Mouse (Mus musculus) liver, adult 2 months (tissue): ENCODE measurements at regions not wholly inside any gene's neighbourhood (a gene's known extent, or its start where the extent isn't known, plus 50 kb on each side); places are given as distances from the start of the nearest gene placed in this dataset.

ENCODE experiments used
- DNase-seq: peaks from one replicate; pipeline ENCODE4 v3.0.0-alpha.2; 2011; ENCODE audit warnings: low read depth, low spot score; ENCODE audit errors: extremely low read depth
- H3K27ac ChIP-seq: fragments of 200-500 bp; replicated peaks from 2 replicates; pipeline ENCODE4 v1.5.1; 2012; ENCODE audit warnings: low read depth, mild to moderate bottlenecking, control low read depth, inconsistent platforms, low read length; ENCODE audit not compliant: insufficient read depth
- H3K27me3 ChIP-seq: fragments of 200-500 bp; 2 replicates; pipeline ENCODE4 v1.6.1; 2012; ENCODE audit warnings: mild to moderate bottlenecking, moderate library complexity, low read length, inconsistent platforms; ENCODE audit not compliant: control insufficient read depth, insufficient read depth
- H3K36me3 ChIP-seq: fragments of 200-500 bp; 2 replicates; pipeline ENCODE4 v1.6.1; 2012; ENCODE audit warnings: low read length, inconsistent platforms; ENCODE audit not compliant: control insufficient read depth, insufficient read depth
- H3K4me1 ChIP-seq: fragments of 200-500 bp; 2 replicates; pipeline ENCODE4 v1.6.1; 2011; ENCODE audit warnings: low read length; ENCODE audit not compliant: control insufficient read depth, insufficient read depth
- H3K4me3 ChIP-seq: fragments of 200-500 bp; 2 replicates; pipeline ENCODE4 v1.5.1; 2011; ENCODE audit warnings: low read depth, mild to moderate bottlenecking, control low read depth, low read length, moderate library complexity; ENCODE audit not compliant: insufficient read depth
- H3K79me2 ChIP-seq: fragments of 200-500 bp; 2 replicates; pipeline ENCODE4 v1.6.1; 2012; ENCODE audit warnings: inconsistent platforms, mild to moderate bottlenecking, low read length, moderate library complexity; ENCODE audit not compliant: control insufficient read depth, insufficient read depth
- H3K9ac ChIP-seq: fragments of 200-500 bp; 2 replicates; pipeline ENCODE4 v1.6.1; 2012; ENCODE audit warnings: low read depth, mild to moderate bottlenecking, control low read depth, inconsistent platforms, low read length
- CTCF ChIP-seq: fragments of 200-500 bp; IDR thresholded peaks from 2 replicates; pipeline ENCODE4 v1.5.1; 2011; ENCODE audit warnings: low read depth, low read length, control low read depth
- POLR2A ChIP-seq: fragments of 200-500 bp; IDR thresholded peaks from 2 replicates; pipeline ENCODE4 v1.6.1; 2011; ENCODE audit warnings: low read length, control low read depth; ENCODE audit not compliant: insufficient read depth; ENCODE audit errors: extremely low read depth
- WGBS: fragments of 180-500 bp; shearing (Covaris S2); methylation state at CpG from one replicate; pipeline ENCODE4 v1.1.7; 2018; 5-methylcytosine and 5-hydroxymethylcytosine counted together

DNA sequence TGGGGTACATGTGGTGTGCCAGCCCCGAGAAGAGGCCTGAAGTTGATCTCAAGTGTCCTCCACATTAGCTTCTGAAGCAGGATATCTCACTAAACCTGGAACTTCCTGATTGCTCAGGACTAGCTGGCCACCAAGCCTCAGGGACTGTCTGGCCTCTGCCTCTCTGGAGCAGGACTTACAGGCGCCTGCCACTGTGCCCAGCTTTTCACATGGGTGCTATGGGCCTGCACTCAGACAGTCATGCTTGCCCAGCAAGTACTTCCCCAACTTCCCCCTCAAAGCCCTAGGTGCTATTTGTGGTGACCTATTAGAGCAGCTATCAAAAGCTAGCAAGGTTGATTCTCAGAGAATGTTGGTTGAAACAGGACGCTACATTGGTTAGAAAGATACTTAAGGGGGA, 220.0 kb downstream of the CK137956 start:
- H3K27me3 ChIP-seq, result no peaks in the 10 kb centered on the region
- H3K9ac ChIP-seq, result no peak overlapping the region
- no peak overlapping the region for H3K4me3 ChIP-seq
- H3K36me3 ChIP-seq, result no peaks in the 10 kb centered on the region
- WGBS, result 81% methylated on average over 3 of the region's 3 CpGs
- no peak for DNase-seq
- no peaks in the 10 kb centered on the region for H3K79me2 ChIP-seq
- TF ChIP-seq CTCF (no peak), POLR2A (no peak)
- no peaks in the 10 kb centered on the region for H3K4me1 ChIP-seq
- H3K27ac ChIP-seq, result no peak overlapping the region

DNA sequence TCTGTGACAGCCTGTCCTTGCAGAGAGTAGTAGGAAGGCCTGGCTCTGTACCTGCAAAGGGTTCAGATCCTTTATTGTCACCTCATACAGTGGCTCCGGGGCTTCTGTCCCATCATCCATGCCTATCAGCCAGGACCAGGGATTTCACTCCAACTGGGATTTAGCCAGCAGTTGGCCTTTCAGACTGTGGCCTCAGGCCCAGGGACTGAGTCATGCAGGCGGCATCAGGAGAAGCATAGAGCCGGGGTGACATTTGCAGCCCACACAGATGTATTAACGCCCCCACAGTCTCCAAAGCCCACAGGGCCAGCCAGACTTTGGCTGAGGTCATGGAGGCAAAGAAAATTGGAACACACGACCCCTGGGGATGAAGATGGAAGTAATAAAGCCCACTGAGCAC, 222.9 kb downstream of the CK137956 start:
- WGBS, result 74% methylated on average over 5 of the region's 5 CpGs
- Histone ChIP-seq H3K27ac (no peak overlapping the region), H3K79me2 (no peaks in the 10 kb centered on the region), H3K4me3 (no peak overlapping the region), H3K36me3 (no peaks in the 10 kb centered on the region), H3K27me3 (no peaks in the 10 kb centered on the region), H3K9ac (no peak overlapping the region), H3K4me1 (no peaks in the 10 kb centered on the region)
- DNase-seq, result no peak
- TF ChIP-seq CTCF, result no peak
- TF ChIP-seq POLR2A, result no peak

DNA sequence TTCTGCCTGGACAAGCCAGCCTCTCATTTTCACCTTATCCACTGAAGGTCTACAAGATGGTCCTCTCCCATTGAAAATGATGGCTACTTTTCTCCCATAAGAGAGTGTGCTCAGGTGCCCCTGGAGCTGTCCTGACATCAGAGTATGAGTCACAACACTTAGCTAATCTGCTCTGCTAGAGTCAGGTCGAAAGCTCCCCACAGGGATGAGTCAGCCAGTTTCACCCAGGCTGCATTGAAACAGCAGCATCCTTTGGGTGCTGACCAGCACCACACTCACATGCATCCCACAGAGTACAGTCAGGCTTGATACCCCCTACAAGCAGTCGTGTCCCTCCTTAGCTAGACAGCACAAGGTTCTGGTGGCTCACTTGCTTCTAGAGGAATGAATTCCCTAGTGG, 234.0 kb downstream of the CK137956 start:
- Histone ChIP-seq H3K79me2 (no peaks in the 10 kb centered on the region), H3K27me3 (no peaks in the 10 kb centered on the region), H3K4me3 (no peak overlapping the region), H3K27ac (no peak overlapping the region), H3K4me1 (no peaks in the 10 kb centered on the region), H3K36me3 (no peaks in the 10 kb centered on the region), H3K9ac (no peak overlapping the region)
- TF ChIP-seq POLR2A, result no peak
- 59% methylated on average over 2 of the region's 2 CpGs for WGBS
- no peak for DNase-seq

DNA sequence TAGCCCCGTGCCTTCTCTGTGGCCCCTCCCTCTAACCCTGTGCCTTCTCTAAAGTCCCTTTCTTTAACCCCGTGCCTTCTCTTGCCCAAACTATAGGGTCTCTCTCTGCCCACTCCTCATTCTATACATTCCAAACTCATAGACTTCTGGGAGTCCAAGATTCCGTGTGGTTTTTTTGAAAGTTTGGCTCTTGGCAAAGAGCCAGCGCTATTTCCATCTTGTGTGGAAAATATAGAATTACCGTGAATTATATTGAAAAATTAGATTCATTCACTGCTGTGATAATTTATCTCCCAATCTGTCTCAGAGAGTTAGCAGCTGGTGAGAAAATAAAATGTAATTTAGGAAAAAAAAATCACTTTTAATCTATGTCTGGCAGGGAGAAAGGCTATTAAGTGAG, 234.6 kb downstream of the CK137956 start:
- Histone ChIP-seq H3K36me3 (no peaks in the 10 kb centered on the region), H3K4me3 (no peak overlapping the region), H3K27ac (no peak overlapping the region), H3K27me3 (no peaks in the 10 kb centered on the region), H3K4me1 (no peaks in the 10 kb centered on the region), H3K79me2 (no peaks in the 10 kb centered on the region), H3K9ac (no peak overlapping the region)
- DNase-seq, result no peak
- WGBS, result 67% methylated on average over 5 of the region's 5 CpGs
- TF ChIP-seq POLR2A (no peak), CTCF (no peak)

DNA sequence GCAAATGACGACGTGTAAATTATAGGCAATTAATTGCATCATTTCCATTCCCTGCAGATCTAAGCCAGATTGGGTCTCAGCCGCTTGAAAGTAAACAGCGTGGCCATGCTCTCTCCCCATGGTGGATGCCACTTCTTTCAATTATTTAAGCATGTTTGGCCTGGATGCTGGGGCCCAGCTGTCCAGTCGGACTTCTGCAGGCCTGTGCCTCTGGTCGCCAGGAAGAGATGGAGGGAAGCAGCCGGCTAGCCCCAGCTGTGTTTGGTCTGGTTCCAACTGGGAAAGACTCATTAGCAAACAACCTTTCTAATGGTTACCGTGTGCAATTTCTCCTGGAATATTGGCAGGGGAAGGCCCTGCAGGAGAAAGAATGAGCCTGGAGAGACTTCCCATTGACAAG, 236.1 kb downstream of the CK137956 start:
- H3K4me1 ChIP-seq, result no peaks in the 10 kb centered on the region
- WGBS, result 72% methylated on average over 8 of the region's 8 CpGs
- no peak overlapping the region for H3K9ac ChIP-seq
- no peaks in the 10 kb centered on the region for H3K36me3 ChIP-seq
- no peak overlapping the region for H3K27ac ChIP-seq
- TF ChIP-seq CTCF (no peak), POLR2A (no peak)
- no peaks in the 10 kb centered on the region for H3K27me3 ChIP-seq
- H3K79me2 ChIP-seq, result no peaks in the 10 kb centered on the region
- no peak for DNase-seq
- H3K4me3 ChIP-seq, result no peak overlapping the region

DNA sequence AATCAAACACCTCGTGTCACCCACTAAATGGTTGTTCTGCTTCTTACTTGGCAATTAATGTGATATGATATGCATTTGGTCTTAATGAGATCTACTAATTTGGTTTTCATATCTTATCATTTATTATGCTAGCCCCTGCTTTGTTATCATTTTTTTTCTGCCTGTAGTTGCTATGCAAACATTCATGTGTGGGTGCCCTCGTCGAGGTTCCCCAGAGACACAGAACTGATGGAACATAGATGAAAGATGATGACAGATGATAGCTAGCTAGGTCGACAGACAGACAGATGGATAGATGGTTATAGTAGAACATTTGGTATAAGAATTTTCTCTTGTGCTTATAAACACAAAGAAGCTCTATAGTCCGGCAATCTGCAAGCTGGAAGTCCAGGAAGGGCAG, 252.1 kb downstream of the CK137956 start:
- 68% methylated on average over 5 of the region's 5 CpGs for WGBS
- Histone ChIP-seq H3K9ac (no peak overlapping the region), H3K36me3 (no peaks in the 10 kb centered on the region), H3K27ac (no peak overlapping the region), H3K79me2 (no peaks in the 10 kb centered on the region), H3K27me3 (no peaks in the 10 kb centered on the region), H3K4me3 (no peak overlapping the region), H3K4me1 (no peaks in the 10 kb centered on the region)
- no peak for TF ChIP-seq POLR2A
- no peak for TF ChIP-seq CTCF
- DNase-seq, result no peak

DNA sequence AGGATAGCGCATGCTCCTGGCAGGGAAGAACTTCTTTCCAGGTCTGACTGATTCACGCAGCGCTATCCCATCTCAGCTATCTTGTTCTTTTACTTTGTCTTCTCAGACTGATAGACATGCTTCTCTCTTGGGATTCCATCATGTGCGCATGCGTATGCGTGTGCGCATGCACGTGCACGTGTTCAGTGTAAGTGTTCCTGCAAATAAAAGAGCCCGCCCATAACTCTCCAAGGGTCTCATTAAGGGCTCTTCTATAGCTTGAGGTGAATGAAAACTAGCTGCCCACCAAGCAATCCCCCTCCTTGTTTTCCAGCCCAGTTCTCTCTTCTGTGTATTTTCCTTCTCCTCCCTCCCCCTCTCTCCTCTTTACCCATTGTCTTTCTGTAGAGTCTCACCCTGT, 258.5 kb downstream of the CK137956 start:
- no peak overlapping the region for H3K9ac ChIP-seq
- no peaks in the 10 kb centered on the region for H3K4me1 ChIP-seq
- WGBS, result 91% methylated on average over 10 of the region's 10 CpGs
- H3K36me3 ChIP-seq, result no peaks in the 10 kb centered on the region
- H3K27ac ChIP-seq, result no peak overlapping the region
- no peak for TF ChIP-seq CTCF
- no peak for TF ChIP-seq POLR2A
- no peak for DNase-seq
- no peaks in the 10 kb centered on the region for H3K27me3 ChIP-seq
- H3K4me3 ChIP-seq, result no peak overlapping the region
- no peaks in the 10 kb centered on the region for H3K79me2 ChIP-seq
